Mouse (Mus musculus): Measurements from ENCODE around the gene Celf6. TPM values are rescaled to one million over a fixed set of nuclear protein-coding genes. Genes with fewer than 3 reads are reported as not detected.

Gene Celf6
- total and polyA plus RNA-seq, 3 experiments, result not detected

GRCm38 (mm10) chr9:59653371-59653770, 75.7 kb downstream of the Celf6 start:
- Histone ChIP-seq H3K27ac (ENCODE audit: insufficient read depth, low read depth) (no peak overlapping the region), H3K4me2 (ENCODE audit: insufficient read depth, low read depth, poor library complexity, severe bottlenecking) (no peak overlapping the region), H3K4me1 (ENCODE audit: control insufficient read depth in 1 of 2, insufficient read depth in 2 of 2) (peaks cover 0 to 19% of the 10 kb centered on the region in 2 experiments; a peak in 2 of 4 replicates), H3K79me2 (replicated peaks; ENCODE audit: control insufficient read depth, extremely low read depth, insufficient read depth, poor library complexity, severe bottlenecking) (peaks cover 18% of the 10 kb centered on the region), H3K27me3 (replicated peaks) (no peaks in the 10 kb centered on the region), H3K9ac (ENCODE audit: insufficient read depth, low read depth) (no peak overlapping the region), H3K9me3 (replicated peaks; ENCODE audit: low read length) (no peaks in the 10 kb centered on the region), H3K36me3 (replicated peaks in 1 of 2; ENCODE audit: control insufficient read depth in 1 of 2, insufficient read depth in 1 of 2, low read length in 1 of 2) (peaks cover 9 to 22% of the 10 kb centered on the region in 2 experiments), H3K4me3 (replicated peaks in 1 of 3; ENCODE audit: low read depth in 2 of 3, low read length in 2 of 3, poor library complexity in 1 of 3) (no peak overlapping the region)
- DNase-seq (ENCODE audit: extremely low read depth), result no peak
- TF ChIP-seq MAFK (IDR thresholded peaks at IDR 0.05; ENCODE audit: insufficient replicate concordance, low read length), result no peak
- no peak for TF ChIP-seq E2F4 (IDR thresholded peaks at IDR 0.05; ENCODE audit: insufficient replicate concordance, low read depth, low read length)
- no peak for TF ChIP-seq TCF12 (IDR thresholded peaks at IDR 0.05; ENCODE audit: low read depth, low read length)
- TF ChIP-seq USF1 (IDR thresholded peaks at IDR 0.05; ENCODE audit: low read depth, low read length), result no peak
- no peak for TF ChIP-seq NRF1 (IDR thresholded peaks at IDR 0.05; ENCODE audit: low read depth, low read length)
- no peak for TF ChIP-seq ZC3H11A (IDR thresholded peaks at IDR 0.05; ENCODE audit: low read depth, low read length)
- TF ChIP-seq MAX (IDR thresholded peaks at IDR 0.05; ENCODE audit: low read length), result no peak
- TF ChIP-seq JUND (conservative IDR thresholded peaks at IDR 0.05; ENCODE audit: low read depth, low read length), result no peak
- no peak for TF ChIP-seq RAD21 (IDR thresholded peaks at IDR 0.05; ENCODE audit: low read depth, low read length)
- TF ChIP-seq SIN3A (IDR thresholded peaks at IDR 0.05; ENCODE audit: low read length), result no peak
- no peak for TF ChIP-seq ZNF384 (IDR thresholded peaks at IDR 0.05; ENCODE audit: low read depth, low read length)
- TF ChIP-seq UBTF (IDR thresholded peaks at IDR 0.05; ENCODE audit: low read depth, low read length), result no peak
- no peak for TF ChIP-seq POLR2AphosphoS2 (IDR thresholded peaks at IDR 0.05; ENCODE audit: low read depth, low read length)
- TF ChIP-seq BHLHE40 (IDR thresholded peaks at IDR 0.05; ENCODE audit: low read depth, low read length), result no peak
- TF ChIP-seq EP300 (IDR thresholded peaks at IDR 0.05; ENCODE audit: low read length), result no peak
- no peak for TF ChIP-seq TBP (conservative IDR thresholded peaks at IDR 0.05; ENCODE audit: low read depth, low read length)
- in situ Hi-C loops (cut with MboI; ENCODE audit: low pct_ligation_motif_present, low pct_unique_long_range_greater_than_20kb, low sequenced_read_pairs) (no loop called here), dilution Hi-C loops (cut with MboI; ENCODE audit: extremely low pct_ligation_motif_present, extremely low pct_unique_long_range_greater_than_20kb, low sequenced_read_pairs) (no loop called here)

DNA sequence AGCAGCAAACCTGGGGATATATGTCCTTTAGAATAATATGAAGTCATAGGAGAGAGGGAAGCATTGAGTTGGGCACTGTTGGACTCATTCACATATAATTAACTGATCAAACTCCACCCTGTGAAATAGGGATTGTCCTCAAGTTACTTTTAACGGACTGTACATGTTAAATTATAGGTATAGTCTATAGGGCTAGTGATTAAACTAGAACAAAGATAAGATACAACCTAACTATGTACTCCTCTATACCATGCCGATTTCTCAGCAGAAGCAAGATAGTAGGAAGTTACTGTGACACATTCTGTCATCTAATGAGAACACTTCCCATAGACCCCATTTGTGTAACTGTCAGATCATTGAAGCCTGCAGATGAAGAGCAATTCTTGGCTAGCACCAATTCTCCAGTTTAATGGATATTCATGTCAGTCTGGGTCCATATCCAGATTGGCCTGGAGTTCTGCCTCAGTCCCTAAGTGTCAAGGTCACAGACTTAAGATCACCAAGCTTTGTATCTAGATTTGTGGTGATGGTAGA, 76.8 kb downstream of the Celf6 start:
- no peak overlapping the region for H3K27ac ChIP-seq (ENCODE audit: insufficient read depth, low read depth)

More for the DNA sequence above, 76.8 kb downstream of the Celf6 start:
- H3K9ac ChIP-seq (ENCODE audit: insufficient read depth, low read depth), result no peak overlapping the region
- no peak overlapping the region for H3K4me2 ChIP-seq (ENCODE audit: insufficient read depth, low read depth, poor library complexity, severe bottlenecking)
- peaks cover 3 to 16% of the 10 kb centered on the region in 2 experiments for H3K36me3 ChIP-seq (replicated peaks in 1 of 2; ENCODE audit: control insufficient read depth in 1 of 2, insufficient read depth in 1 of 2, low read length in 1 of 2)
- DNase-seq (ENCODE audit: extremely low read depth), result no peak
- in situ Hi-C loops (cut with MboI; ENCODE audit: low pct_ligation_motif_present, low pct_unique_long_range_greater_than_20kb, low sequenced_read_pairs), result no loop called here
- H3K79me2 ChIP-seq (replicated peaks; ENCODE audit: control insufficient read depth, extremely low read depth, insufficient read depth, poor library complexity, severe bottlenecking), result peaks cover 27% of the 10 kb centered on the region
- H3K27me3 ChIP-seq (replicated peaks), result no peaks in the 10 kb centered on the region
- TF ChIP-seq MYC (IDR thresholded peaks at IDR 0.05; ENCODE audit: low read depth, low read length) (no peak), EP300 (IDR thresholded peaks at IDR 0.05; ENCODE audit: low read length) (no peak), UBTF (IDR thresholded peaks at IDR 0.05; ENCODE audit: low read depth, low read length) (no peak), SIN3A (IDR thresholded peaks at IDR 0.05; ENCODE audit: low read length) (no peak), MXI1 (IDR thresholded peaks at IDR 0.05; ENCODE audit: low read depth, low read length) (no peak), MAZ (IDR thresholded peaks at IDR 0.05; ENCODE audit: low read depth, low read length) (no peak), HCFC1 (IDR thresholded peaks at IDR 0.05; ENCODE audit: low read depth, low read length) (no peak), MAX (IDR thresholded peaks at IDR 0.05; ENCODE audit: low read length) (no peak), JUN (IDR thresholded peaks at IDR 0.05; ENCODE audit: insufficient read depth, low read depth, low read length) (no peak), MEF2A (IDR thresholded peaks at IDR 0.05; ENCODE audit: borderline replicate concordance, low read depth, low read length) (no peak), KAT2A (IDR thresholded peaks at IDR 0.05; ENCODE audit: insufficient replicate concordance, low read length) (no peak)
- dilution Hi-C loops (cut with MboI; ENCODE audit: extremely low pct_ligation_motif_present, extremely low pct_unique_long_range_greater_than_20kb, low sequenced_read_pairs), result no loop called here
- no peaks in the 10 kb centered on the region for H3K9me3 ChIP-seq (replicated peaks; ENCODE audit: low read length)
- peaks cover 0 to 20% of the 10 kb centered on the region in 2 experiments; a peak in 2 of 4 replicates for H3K4me1 ChIP-seq (ENCODE audit: control insufficient read depth in 1 of 2, insufficient read depth in 2 of 2)
- H3K4me3 ChIP-seq (replicated peaks in 1 of 3; ENCODE audit: low read depth in 2 of 3, low read length in 2 of 3, poor library complexity in 1 of 3), result no peak overlapping the region

Data from CH12.LX (cell line).